Mouse (Mus musculus): ENCODE data around the gene Olfr399.

The Olfr399 gene

GRCm38 (mm10) chr11:74056451-74056850, at the start of gene Olfr399, which contains the start of gene Olfr139:
Olfr399 (minus strand) TSS chr11:74056615.
Olfr139 (minus strand) TSS chr11:74056551.
- WGBS, result 76% methylated on average over 2 of the region's 2 CpGs

- 48% methylated on average over 5 of the region's 5 CpGs for WGBS
Observed at GRCm38 (mm10) chr11:74105066-74105465, 48.7 kb upstream of the Olfr399 start.

GRCm38 (mm10) chr11:74101507-74101906, 45.1 kb upstream of the Olfr399 start:
- 45% methylated on average over 2 of the region's 2 CpGs for WGBS

GRCm38 (mm10) chr11:74100724-74101123, 44.3 kb upstream of the Olfr399 start:
- WGBS, result 67% methylated on average over 2 of the region's 2 CpGs

- 97% methylated on average over 1 of the region's 1 CpGs for WGBS
Observed at GRCm38 (mm10) chr11:74069655-74070054, 13.2 kb upstream of the Olfr399 start, which contains the start of gene Zfp616. Zfp616 (plus strand) TSS chr11:74069955.

GRCm38 (mm10) chr11:74051347-74051746, 5.1 kb downstream of the Olfr399 start:
- WGBS, result 69% methylated on average over 3 of the region's 3 CpGs
